Mouse (Mus musculus): Measurements from ENCODE around the gene Myo18a.

Myo18a gene

DNA sequence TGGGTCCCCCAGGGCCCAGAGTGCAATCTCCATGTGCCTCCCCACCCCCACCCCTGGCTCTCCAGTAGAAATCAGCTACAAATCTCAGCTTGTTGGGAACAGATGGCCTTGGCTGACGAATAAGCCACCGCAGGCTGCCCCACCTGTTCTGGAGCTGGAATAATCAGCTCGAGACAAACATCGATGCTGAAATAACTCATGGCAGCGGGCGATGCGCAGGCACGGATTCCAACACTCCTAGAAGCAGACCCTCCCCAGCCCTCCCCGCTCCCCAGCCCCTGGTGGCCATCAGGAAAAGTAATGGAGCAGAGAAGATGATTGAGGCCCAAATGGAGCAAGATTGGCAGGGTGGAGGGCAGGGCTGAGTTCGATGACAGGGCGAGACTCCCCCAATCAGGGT is 109.2 kb downstream of the Myo18a start:
- DNase-seq (ENCODE audit: low spot score), result no peak

DNA sequence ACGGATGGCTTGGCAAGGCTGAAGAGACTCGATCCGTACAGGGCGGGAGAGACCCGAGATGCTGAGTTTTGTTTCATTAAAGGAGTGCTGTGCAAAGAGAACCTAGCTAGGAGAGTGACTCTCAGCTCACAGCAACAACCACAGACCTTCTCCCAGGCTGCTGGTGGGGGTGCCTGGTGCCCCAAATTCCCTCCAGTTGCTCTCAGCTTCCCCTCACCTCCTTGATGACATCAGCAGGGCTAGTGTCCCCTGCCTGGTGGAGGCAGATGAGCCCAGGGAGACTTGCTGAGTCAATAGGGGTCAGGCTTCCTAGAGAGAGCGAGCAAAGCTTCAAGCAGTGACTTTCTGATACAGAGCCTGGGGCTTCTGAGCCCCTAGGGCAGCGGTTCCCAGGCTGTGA is 109.6 kb downstream of the Myo18a start:
- DNase-seq (ENCODE audit: low spot score), result no peak

DNA sequence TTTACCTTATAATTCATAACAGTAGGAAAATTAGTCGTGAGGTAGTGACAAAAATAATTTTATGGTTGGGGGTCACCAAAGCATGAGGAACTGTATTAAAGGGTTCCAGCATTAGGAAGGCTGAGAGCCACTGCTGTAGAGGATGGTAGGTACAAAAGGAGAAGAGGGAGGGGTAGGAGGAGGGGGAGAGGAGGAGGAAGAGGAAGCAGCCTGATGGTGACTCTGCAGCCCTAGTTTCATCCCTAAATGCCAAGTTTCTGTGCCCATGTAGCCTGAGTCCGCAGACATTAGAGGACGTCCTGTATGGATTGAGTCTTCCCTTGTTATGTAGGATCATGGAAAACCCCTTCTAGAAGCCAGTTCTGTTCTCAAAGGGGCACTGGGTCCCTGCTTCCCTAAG is 110.1 kb downstream of the Myo18a start:
- no peak for DNase-seq (ENCODE audit: low spot score)

DNA sequence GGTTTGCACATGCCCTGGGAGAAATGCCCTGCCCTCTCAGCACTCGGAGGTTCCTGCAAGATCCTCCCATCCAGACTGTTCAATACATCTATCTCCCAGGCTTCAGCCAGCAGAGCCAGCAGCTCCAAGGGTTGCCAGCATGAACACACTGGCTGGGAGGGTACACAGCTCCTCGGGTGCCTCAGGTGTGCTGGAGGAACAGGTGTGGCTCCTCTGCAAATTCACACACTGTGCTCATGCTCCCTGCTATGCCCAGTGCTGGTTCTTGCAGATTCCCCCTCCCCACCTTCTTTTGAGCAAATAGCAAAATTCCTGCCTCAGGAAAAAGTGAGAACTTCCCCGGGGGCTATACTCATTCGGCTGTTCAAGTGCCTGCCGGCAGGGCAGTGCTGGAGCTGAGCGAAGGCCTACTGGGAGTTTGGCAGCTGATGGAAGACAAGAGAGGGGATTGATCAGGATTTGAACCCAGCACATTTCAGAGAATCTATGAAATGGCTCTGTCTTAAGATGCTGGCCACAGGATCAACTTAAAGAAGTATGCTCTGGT is 111.7 kb downstream of the Myo18a start:
- no peak for DNase-seq (ENCODE audit: low spot score)

DNA sequence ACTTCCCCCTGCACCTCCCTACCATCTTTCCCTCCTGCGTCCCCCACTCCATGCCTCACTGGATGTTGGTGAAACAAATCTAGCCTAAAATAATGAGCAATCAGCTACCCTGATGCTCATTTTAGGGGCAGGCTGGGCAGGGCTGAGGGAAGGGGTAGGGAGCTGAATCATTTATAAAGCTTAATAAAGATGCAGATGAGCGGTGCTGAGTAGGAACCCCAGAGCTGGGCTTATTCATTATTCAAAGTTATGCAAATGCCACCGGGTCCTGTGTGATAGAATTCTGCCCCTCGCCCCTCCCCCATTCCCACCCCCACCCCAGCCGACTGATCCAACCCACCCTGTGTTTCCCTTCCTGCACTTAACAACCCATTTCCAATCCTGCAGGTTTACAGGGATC is 112.2 kb downstream of the Myo18a start:
- no peak for DNase-seq (ENCODE audit: low spot score)

DNA sequence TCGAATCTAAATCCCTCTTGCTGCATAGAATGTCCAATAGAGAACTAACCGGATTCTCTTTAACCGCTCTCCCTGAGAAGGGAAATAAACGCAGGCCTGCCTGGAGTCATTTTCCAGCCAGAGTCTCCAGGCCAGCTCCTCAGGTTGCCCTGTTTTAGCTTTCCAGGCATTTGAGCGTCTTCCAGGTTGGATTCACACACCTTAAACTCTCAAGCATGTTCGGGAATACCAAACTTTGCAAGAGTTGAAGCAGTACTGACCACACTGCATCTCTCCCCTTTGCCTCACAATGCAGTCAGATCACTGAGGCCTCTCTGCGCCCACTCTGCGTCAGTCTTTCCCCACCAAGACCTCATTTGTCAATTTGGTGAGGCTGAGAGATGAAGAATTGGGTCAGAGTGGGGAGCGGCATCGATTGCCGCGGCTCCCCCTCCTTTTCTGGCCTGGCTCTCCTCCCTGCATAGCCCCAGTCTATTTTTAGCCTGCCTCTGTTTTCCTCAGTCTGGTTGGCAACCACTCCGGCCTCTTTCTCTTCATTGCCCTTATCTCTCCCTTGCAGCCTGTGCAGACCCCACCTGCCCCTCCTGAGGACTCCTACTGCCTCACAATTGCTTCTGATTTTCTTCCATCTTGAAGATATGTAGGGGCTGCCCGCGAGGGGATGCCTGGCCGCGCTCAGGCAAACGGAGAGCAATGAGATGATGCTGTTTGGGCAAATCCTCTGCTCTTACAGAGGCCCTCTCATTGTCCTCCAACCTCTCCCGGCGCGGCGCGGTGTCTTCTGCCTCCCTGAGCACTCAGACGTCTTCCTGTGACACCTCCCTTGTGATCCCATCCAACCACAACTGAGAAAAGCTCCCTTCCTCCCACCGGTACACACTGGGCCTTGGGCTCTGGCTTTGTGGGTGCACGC is 113.1 kb downstream of the Myo18a start:
- no peak for DNase-seq (ENCODE audit: low spot score)

DNA sequence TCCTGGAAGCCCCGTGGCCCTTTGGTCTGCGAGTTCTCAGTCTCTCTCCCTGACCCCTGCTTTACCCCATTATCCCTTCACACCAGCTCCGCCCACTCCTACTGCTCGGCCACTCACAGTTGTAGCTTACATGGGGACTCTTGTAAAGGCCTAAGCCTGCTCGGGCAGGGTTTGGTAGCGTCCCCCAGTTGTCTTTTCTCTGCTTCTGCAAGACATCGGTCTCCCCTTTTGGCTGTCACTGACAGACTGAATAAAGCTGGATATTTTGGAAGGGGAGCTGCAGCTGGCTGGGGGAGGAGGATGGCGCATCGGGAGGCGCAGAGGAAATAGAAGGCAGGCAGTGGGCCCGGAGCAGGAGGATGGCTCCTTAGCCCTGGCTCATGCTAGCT is 113.7 kb downstream of the Myo18a start:
- DNase-seq (ENCODE audit: low spot score), result no peak

DNA sequence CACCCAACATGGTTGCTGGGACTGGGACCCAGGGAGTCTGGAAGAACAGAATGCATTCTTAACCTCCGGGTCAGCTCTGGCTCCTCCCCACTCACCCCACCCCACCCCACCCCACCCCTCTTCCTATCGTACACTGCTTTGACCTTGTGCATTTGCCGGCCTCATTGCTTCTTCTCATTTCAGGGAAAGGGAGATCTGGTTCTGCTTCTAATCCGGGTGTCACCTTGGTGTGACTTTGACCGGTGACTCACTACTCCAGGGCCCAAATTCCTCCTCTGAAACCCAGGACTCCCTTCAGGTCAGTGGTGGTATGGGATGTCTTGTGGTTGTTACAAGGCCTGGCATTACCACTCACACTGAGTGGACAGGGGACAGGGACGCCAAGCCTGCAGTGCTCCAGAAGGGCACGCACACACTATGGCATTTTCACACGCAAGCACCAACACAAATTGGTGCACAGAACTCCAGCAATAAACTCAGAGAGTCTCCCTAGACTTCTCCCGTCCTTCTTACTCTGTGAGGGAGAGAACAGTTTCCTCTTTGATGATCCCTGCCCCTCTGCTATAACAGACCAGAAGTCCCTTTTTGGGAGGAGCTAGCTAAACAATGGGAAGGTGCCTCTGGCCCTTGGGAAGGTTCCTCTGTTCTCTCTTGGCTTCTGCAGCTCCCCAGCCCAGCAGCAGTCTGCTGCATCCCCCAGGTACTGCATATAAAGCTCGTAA is 121.6 kb downstream of the Myo18a start:
- no peak for DNase-seq (ENCODE audit: low spot score)

DNA sequence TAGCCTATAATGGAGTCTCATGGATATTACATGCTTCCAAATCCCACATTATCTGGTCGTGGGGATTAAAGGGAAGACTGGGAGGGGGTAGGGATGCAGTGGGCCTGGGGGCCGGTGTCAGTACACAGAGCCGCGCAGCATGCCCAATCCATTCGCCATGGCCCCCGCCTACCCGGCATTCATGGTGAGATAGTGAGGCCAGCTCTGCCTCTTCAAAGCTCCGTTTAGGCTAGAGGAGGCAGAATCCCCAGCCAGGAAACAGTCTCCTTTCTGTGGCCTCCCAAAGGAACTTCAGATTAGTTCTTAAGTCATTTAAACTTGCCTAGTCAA is 122.2 kb downstream of the Myo18a start:
- DNase-seq (ENCODE audit: low spot score), result no peak

DNA sequence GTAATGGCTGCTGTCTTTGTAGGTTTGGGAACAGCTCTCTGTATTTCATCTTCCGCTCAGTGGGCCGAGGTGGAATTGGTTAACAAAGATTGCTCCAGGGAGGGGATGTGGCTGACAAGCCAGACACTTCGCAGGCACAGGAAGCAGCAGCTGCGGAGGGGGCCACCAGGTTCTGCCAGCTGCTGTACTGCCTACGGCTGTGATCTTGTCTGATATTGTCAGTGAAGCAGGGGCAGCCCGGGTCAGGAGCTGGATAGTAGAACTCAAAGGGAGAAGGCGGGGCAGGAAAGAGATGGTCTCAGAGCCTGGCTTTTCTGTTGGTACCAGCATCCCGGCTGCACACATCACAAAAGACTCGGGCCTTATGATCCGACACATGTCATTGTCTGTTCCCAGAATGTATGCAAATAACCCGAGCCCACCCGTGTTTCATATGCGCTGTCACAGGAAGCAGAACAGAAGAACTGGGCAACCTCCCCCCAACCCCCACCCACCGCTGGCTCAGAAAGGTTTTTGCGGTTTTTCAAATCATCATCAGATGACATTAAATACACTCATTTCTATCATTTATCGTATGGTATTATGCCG is 124.4 kb downstream of the Myo18a start:
- no peak for DNase-seq (ENCODE audit: low spot score)

DNA sequence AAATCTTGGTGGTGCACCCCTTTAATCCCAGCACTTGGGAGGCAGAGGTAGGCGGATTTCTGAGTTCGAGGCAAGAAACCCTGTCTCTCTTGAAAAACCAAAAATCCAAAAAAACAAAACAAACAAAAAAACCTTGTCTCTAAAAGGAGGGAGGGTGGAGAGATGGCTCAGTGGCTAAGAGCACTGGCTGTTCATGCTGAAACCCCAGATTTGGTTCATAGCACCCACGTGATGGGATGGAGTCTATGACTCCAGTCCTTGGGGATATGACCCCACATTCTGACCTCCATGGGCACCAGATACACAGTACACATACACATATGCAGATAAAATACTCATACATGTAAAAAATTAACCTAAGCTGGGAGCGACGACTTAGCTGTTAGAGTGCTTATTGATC is 125.8 kb downstream of the Myo18a start:
- DNase-seq (ENCODE audit: low spot score), result no peak

DNA sequence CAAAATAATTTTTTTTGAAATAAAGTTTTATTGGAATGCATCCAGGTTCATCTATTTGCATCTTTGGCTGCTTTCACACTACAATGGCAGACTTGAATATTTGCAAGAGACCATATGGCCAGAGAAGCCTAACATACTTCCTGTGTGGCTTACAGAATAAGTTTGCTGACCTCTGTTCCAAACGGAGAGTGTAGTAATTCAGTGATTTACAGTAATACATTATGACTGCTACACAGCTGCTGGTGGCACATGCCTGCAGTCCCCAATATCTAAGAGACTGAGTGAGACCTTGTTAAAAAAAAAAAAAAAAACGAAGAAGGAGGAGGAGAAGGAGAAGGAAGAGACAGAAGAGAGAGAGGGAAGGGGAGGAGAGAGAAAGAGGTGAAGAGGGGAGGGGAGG is 126.4 kb downstream of the Myo18a start:
- DNase-seq (ENCODE audit: low spot score), result no peak

DNA sequence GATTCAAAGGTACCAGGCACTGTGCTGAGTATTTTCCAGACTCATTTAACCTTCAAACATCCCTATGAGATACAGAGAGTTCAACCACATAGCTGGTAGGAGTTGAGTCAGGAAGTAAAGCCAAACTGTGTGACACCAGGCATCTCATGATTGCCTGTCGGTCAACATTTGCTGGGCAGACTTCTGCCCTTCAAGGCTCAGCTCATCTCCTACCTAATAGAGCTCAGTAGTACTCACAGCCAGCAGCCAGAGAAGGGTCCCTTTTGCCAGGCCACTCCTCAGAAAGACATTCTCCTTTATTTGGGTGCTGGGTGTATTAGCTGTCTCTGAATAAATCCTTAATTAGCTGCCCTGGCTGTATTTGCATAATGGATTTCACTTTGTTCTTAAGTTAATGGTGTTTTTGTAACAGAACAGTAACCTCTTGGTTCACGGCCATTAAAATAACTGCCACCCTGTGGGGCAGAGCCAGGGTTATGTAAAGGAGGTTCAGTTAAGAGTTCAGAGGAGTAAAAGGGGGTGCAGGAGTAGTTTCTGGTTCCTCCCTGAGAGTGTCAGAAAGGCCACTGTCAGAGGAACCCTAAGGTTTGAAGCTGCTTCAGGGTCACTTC is 127.7 kb downstream of the Myo18a start:
- DNase-seq (ENCODE audit: low spot score), result no peak

DNA sequence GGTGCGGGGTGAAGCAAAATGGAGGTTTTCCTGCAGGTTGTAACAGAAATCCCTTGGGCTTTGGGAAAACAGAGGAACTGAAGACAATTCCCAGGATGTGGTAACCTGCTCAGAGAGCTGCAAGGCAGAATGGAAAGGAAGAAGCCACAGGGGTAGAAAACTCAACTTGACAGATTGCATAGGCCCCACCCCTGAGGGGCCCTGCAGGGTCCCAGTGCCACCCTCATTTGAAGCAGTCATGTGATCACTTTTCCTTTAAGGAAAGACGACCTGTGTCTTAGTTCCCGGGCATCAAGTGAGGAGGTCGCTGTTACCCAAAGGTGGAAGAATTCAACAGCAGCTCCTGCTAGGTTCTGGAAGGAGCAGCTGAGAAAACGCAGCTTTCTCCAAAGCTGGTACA is 129.8 kb downstream of the Myo18a start:
- DNase-seq (ENCODE audit: low spot score), result no peak

DNA sequence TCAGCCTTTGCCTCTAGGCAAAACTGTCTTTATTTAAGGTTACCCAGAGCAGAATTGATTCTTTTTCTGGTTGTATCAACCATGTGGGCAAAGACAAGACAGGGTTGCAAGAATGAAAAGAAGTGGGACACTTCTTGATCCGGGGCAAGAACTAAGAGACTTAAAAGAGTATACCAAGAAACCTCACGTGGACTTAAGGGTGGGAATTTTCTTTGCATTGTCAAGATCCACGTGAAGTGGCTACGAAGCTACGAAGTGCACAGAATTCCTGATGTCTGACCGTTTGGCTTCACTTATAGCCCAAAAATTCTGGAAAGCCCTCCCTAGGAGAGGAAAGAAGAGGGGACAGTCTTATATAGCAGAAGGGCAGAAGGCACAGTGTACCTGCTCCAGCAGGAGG is 130.2 kb downstream of the Myo18a start:
- no peak for DNase-seq (ENCODE audit: low spot score)

DNA sequence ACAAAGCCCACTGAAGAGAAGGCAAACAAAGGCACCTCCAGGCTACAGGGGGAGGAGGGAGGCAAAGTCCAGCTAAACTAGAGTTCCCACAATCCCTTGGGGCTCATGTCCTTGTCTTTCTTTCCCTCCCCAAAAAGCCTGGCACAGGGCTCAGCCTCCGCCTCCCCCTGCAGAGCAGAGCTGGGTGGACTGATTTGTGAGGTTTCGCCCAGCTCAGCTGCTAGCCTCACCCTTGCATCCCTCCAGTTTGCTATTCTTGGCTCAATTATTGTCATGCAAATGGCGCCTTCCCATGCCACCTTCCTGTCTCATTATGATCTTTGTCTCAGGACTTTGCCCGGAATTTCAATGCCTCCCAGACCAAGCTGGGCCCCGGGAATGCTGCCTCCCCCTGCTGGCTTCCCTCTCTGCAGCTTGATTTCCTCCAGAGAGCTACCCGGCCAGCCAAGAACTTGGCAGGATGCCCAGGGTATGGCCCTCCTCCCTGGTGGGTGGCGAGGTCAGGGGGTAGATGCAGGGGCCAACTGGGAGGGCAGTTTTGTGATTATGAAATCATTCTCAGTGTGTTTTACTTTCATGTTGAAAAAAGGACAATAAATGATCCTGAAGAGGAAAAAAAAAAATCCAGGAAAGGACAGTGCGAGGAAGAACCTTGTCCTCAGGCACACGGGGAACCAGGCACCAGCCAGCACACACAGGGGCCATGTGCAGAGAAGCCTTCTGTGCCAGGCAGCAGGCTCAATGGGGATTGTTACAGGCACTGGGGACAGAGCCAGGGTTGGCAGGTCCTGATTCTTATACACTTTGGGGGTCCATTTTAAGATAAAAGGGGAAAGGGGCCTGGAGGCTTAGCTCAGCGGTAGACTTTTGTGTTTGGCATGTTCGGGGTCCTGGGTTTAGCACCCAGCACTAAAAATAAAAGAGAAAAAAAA is 131.0 kb downstream of the Myo18a start, which contains the start of gene Pipox:
Pipox (minus strand) TSS at position 310 of the 932 bp plus-strand sequence.
- peak; percentile 92 for DNase-seq (ENCODE audit: low spot score)

DNA sequence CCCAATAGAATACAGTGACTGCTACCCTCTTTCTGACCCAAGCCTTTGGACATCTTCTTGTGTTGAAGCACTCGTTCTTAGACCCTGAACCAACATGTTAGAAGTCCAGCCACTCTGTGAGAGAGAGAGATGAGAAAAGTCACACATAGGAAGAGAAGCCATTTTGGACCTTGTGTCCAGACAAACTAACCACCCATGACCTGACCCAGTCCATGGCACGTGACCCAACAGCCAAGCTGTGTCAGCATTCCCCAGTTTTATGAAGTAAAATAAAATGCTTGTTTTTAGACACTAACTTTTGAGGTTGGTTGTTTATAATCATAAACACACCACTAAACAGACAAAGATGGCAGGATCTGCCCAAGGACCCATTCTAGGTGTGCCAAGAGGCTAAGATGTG is 131.9 kb downstream of the Myo18a start:
- DNase-seq (ENCODE audit: low spot score), result no peak

DNA sequence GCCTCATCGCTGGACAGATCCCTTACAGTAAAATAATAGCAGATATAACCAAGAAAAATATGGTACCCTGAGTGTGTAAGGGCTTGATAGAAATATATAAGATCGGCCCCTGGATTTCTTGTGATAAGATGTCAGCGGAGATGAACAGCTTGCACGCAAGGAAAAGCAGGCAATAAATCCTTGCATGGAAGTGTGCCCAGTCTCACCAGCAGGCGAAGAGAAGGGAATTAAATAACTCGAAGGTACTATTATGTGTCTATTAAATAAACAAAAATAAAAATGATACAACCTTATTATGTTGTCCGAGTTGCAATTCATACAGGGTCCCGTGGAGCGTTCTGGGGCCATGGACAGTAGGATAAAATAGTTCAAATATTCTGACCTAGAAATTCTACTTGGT is 133.0 kb downstream of the Myo18a start:
- DNase-seq (ENCODE audit: low spot score), result no peak

DNA sequence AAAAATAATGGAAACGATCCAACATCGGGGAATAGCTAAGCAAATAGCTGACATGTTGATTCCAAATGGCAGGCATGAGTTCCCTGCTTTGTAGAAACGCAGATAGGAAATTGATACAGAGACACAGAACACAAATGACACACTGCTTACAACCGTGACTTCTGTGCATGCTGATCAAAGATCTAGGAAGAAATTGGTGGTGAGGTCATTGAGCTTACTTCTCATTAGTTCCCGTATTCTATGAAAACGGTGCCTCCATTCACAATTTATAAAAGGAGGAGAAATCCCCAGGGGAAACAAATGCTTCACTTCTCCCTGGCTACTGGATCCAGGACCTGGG is 133.4 kb downstream of the Myo18a start:
- no peak for DNase-seq (ENCODE audit: low spot score)

DNA sequence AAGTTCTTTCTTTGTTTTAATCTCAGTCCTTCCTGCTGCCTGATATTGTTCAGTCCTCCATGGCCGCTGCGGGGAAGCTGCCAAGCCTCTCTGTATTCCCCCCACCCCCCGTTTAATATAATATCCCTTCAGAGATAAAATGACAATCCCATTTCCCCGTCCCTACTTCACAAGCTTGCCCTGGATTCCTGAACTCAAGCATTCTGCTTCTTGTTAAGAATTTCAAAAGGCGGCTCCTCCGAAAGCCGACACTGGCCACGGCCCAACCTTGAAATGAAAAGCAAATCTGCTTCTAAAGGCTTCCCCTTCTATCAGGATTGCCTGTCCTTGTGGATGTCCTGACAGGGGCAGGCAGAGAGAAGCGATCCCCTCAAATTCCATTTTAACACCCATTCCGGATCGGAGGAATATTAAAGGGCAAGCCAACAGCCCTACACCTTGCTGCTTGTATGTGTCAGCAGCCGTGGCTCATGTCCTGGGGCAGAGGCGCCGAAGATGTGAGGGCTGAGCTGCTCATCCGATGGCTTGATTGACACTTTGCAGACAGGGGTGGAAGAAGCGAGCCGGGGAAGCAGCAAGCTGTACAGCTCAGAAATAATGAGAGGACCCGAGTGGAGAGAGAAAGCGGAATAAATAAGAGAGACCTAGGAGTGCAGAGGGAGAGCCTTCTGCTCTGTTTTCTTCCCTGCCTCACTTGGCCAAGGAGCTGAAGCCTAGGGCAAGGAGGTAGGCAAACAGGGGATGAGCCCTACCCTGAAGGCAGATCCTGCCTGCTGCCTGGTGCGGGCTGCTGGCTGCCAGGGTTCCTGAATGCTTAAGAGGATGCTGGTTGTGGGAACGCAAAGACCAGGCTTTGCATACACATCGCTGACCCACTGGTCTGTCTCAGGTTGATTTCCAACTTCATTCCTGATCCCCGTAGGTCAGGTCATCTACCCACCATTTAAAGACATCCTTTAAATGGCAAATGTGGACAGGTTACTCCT is 134.1 kb downstream of the Myo18a start:
- no peak for DNase-seq (ENCODE audit: low spot score)
